Comparison of ENCODE assay signal across 26 mouse cellular contexts in the genomic region with DNA sequence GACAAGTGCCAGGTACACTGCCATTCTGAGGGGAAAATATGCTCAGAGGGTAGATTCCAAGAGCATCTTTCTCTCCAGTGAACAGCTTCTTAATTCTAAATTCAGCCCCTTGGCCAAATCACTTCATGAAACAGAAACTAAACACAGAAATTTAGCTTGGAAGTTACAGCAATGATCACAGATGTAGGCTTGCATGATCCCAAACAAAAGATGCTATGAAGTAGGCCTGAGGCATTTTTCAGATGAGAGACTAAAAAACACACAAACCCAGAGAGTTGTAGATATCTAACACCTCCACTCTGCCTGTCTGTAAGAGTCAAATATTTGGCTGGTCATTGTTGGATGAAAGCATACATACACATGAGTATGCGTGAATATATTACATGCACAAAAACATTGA.
"Had no signal": no experiment of that assay in that cellular context is flagged by ENCODE, and none has a peak within 500 bp of the region (broad histone marks: within the 10 kb centered on the region; RNA-seq: fewer than 3 reads in every experiment).

No protein-coding gene starts in this region.

- ATAC-seq: forebrain, embryonic 13.5 days; forebrain, embryonic 14.5 days; forebrain, embryonic 15.5 days had no signal

- DNase-seq: cerebellum, adult 2 months; cerebellum, adult 8-10 months; cerebellum, adult 9-10 months; cerebellum, adult 9-11 months; cerebellum, postnatal 10 days; cerebellum, postnatal 14 days; cerebellum, postnatal 25 days; cerebellum, postnatal 36 days; embryo, embryonic 11 days; gastrocnemius, adult 2 months; gastrocnemius, postnatal 10 days; gastrocnemius, postnatal 14 days; gastrocnemius, postnatal 25 days; gastrocnemius, postnatal 36 days; heart, adult 18-20 months had no signal

- H3K27ac ChIP-seq: embryonic facial prominence, embryonic 10.5 days; embryonic facial prominence, embryonic 12.5 days; embryonic facial prominence, embryonic 13.5 days; embryonic facial prominence, embryonic 15.5 days; forebrain, embryonic 13.5 days; forebrain, embryonic 15.5 days; gastrocnemius, adult 2 months; heart, embryonic 10.5 days had no signal

- H3K4me2 ChIP-seq: embryonic facial prominence, embryonic 12.5 days; embryonic facial prominence, embryonic 13.5 days; embryonic facial prominence, embryonic 15.5 days; forebrain, embryonic 13.5 days; forebrain, embryonic 15.5 days; heart, embryonic 11.5 days; heart, embryonic 12.5 days had no signal

- H3K4me3 ChIP-seq: embryonic facial prominence, embryonic 10.5 days; embryonic facial prominence, embryonic 12.5 days; embryonic facial prominence, embryonic 13.5 days; embryonic facial prominence, embryonic 15.5 days; erythroblast, embryonic 14.5 days; forebrain, embryonic 13.5 days; forebrain, embryonic 15.5 days; gastrocnemius, adult 2 months; heart, embryonic 10.5 days; heart, embryonic 12.5 days had no signal

- H3K9ac ChIP-seq: embryonic facial prominence, embryonic 12.5 days; embryonic facial prominence, embryonic 13.5 days; embryonic facial prominence, embryonic 15.5 days; forebrain, embryonic 13.5 days; forebrain, embryonic 15.5 days; heart, embryonic 12.5 days had no signal

- H3K4me1 ChIP-seq: embryonic facial prominence, embryonic 10.5 days; embryonic facial prominence, embryonic 12.5 days; embryonic facial prominence, embryonic 13.5 days; embryonic facial prominence, embryonic 15.5 days; forebrain, embryonic 13.5 days; forebrain, embryonic 15.5 days had no signal

- H3K36me3 ChIP-seq: embryonic facial prominence, embryonic 10.5 days; embryonic facial prominence, embryonic 12.5 days; embryonic facial prominence, embryonic 13.5 days; embryonic facial prominence, embryonic 15.5 days; forebrain, embryonic 15.5 days; heart, embryonic 10.5 days; heart, embryonic 12.5 days had no signal

- H3K9me3 ChIP-seq: embryonic facial prominence, embryonic 10.5 days; embryonic facial prominence, embryonic 12.5 days; embryonic facial prominence, embryonic 13.5 days; embryonic facial prominence, embryonic 15.5 days; forebrain, embryonic 13.5 days; forebrain, embryonic 15.5 days; heart, embryonic 10.5 days; heart, embryonic 12.5 days had no signal

- H3K27me3 ChIP-seq: embryonic facial prominence, embryonic 12.5 days; embryonic facial prominence, embryonic 13.5 days; embryonic facial prominence, embryonic 15.5 days; forebrain, embryonic 13.5 days; forebrain, embryonic 15.5 days; heart, embryonic 12.5 days had no signal
